Mouse (Mus musculus): ENCODE measurements around the gene Usb1.

- TF ChIP-seq CTCF (IDR thresholded peaks at IDR 0.05; ENCODE audit: extremely low read depth, insufficient read length, insufficient replicate concordance, low read depth, low read length) (peak; percentile 48; the same call in 1 of the 2 replicates), POLR2A (IDR thresholded peaks at IDR 0.05; ENCODE audit: low read depth, low read length) (no peak)
Observed at GRCm38 (mm10) chr8:95320224-95321139, 11.6 kb upstream of the Usb1 start.

Measured in small intestine, adult 2 months (tissue).